Mouse (Mus musculus) stomach, embryonic 14.5 days (tissue): ENCODE data around the gene Gprasp1. TPM values are rescaled to one million over a fixed set of nuclear protein-coding genes. Genes with fewer than 3 reads are reported as not detected.
"Not testable (repeated sequence)": the region's sequence is repeated elsewhere in the genome, so short reads cannot be mapped to it uniquely, and the experiment has no call there.

Experiments used
- ATAC-seq: fragments of 200-750 bp; cut with Nextera tagmentation; 2 replicates; pipeline ENCODE4 v1.8.0; 2017; ENCODE audit warnings: low read depth, moderate TSS enrichment; ENCODE audit not compliant: insufficient number of reproducible peaks, insufficient read depth, low FRiP score
- H3K27ac ChIP-seq: fragments of 300-500 bp; sonication (generic); 2 replicates; pipeline ENCODE4 v1.5.1; 2014; ENCODE audit warnings: mild to moderate bottlenecking, low read length, moderate library complexity, mixed read lengths
- H3K27me3 ChIP-seq: fragments of 300-500 bp; sonication (generic); 2 replicates; pipeline ENCODE4 v1.6.1; 2014; ENCODE audit warnings: low read length, control low read depth, mixed read lengths; ENCODE audit not compliant: control insufficient read depth, insufficient read depth
- H3K36me3 ChIP-seq: fragments of 300-500 bp; sonication (generic); 2 replicates; pipeline ENCODE4 v1.6.1; 2014; ENCODE audit warnings: mild to moderate bottlenecking, control low read depth, low read length, moderate library complexity, mixed read lengths; ENCODE audit not compliant: control insufficient read depth, insufficient read depth
- H3K4me1 ChIP-seq: fragments of 300-500 bp; sonication (generic); 2 replicates; pipeline ENCODE4 v1.6.1; 2014; ENCODE audit warnings: low read length, control low read depth, mixed read lengths; ENCODE audit not compliant: control insufficient read depth, insufficient read depth
- H3K4me2 ChIP-seq: fragments of 300-500 bp; sonication (generic); replicated peaks from 2 replicates; pipeline ENCODE4 v1.6.1; 2014; ENCODE audit warnings: low read depth, low read length, control low read depth
- H3K4me3 ChIP-seq: fragments of 300-500 bp; sonication (generic); 2 replicates; pipeline ENCODE4 v1.5.1; 2014; ENCODE audit warnings: low read depth, low read length, control low read depth
- H3K9ac ChIP-seq: fragments of 300-500 bp; sonication (generic); replicated peaks from 2 replicates; pipeline ENCODE4 v1.6.1; 2014; ENCODE audit warnings: low read depth, mild to moderate bottlenecking, control low read depth, low read length, moderate library complexity, mixed read lengths
- H3K9me3 ChIP-seq: fragments of 300-500 bp; sonication (generic); 2 replicates; pipeline ENCODE4 v1.6.1; 2016; ENCODE audit warnings: low read depth, low read length, control low read depth; ENCODE audit not compliant: control insufficient read depth
- WGBS: fragments of 180-500 bp; shearing (Covaris S2); extraction: QIAGEN DNeasy Blood & Tissue Kit; methylation state at CpG from one replicate; pipeline ENCODE4 v1.1.7; 2014; 5-methylcytosine and 5-hydroxymethylcytosine counted together
- microRNA counts: library from miRNA; unstranded; fragments of <30 nt; microRNA quantifications from one replicate; lab custom pipeline; 2016
- microRNA-seq: library from miRNA; unstranded; fragments of <30 nt; microRNA quantifications from one replicate; pipeline ENCODE4, GENCODE M21; 2016
- polyA plus RNA-seq: library from polyadenylated mRNA; unstranded; fragments of >200 nt; fragmentation: Nextera tagmentation; extraction: Ambion mirVana; gene quantifications from 2 replicates; pipeline ENCODE4 v1.2.1, GENCODE M21; 2014

Gene Gprasp1
- polyA plus RNA-seq, 1 experiment from 2014 or later, result 47.3 TPM

- not testable (repeated sequence) for H3K9ac ChIP-seq
- 26% methylated on average over 14 of the region's 17 CpGs for WGBS
These were observed 97.2 kb downstream of the Gprasp1 start for GRCm38 (mm10) chrX:135839397-135840391.

More at GRCm38 (mm10) chrX:135839397-135840391, 97.2 kb downstream of the Gprasp1 start:
- not testable (repeated sequence) for H3K27ac ChIP-seq, H3K9me3 ChIP-seq, H3K27me3 ChIP-seq, H3K36me3 ChIP-seq, H3K4me1 ChIP-seq
- ATAC-seq, result peak; percentile 28; the same call in 1 of the 2 replicates
- Histone ChIP-seq H3K4me3 (peak overlapping the region; percentile 39), H3K4me2 (peak overlapping the region; percentile 57)

MicroRNAs encoded within 50 kb of the gene (microRNA counts, 519-probe panel; counts per million panel counts)
- not detected for microRNA mmu-miR-1970 (lab: Ali Mortazavi, UCI)

Small RNAs within 50 kb of the gene (microRNA-seq; reads per million reads assigned to microRNA genes)
- gene Mir1970, result not detected
- gene Mir7646, result not detected

Other genes starting within 250 kb of the Gprasp1 start
- gene AV320801, start 248.1 kb upstream of the Gprasp1 start, polyA plus RNA-seq, result not detected in 2 replicates
- not detected in 2 replicates for gene Nxf7, start 144.0 kb upstream of the Gprasp1 start, polyA plus RNA-seq
- gene Prame, start 115.0 kb upstream of the Gprasp1 start, polyA plus RNA-seq, result not detected in 2 replicates
- not detected in 2 replicates for gene Tcp11x2, start 48.9 kb upstream of the Gprasp1 start, polyA plus RNA-seq
- gene Tmsb15a, start 17.5 kb upstream of the Gprasp1 start, polyA plus RNA-seq, result not detected in 2 replicates
- gene Armcx5, start within 50 bp of the Gprasp1 start, polyA plus RNA-seq, result 7.7 and 9.6 TPM in 2 replicates
- 46.6 and 51.1 TPM in 2 replicates for gene Bhlhb9, start 54.9 kb downstream of the Gprasp1 start, polyA plus RNA-seq
- 26.6 and 29.1 TPM in 2 replicates for gene Gprasp2, start 96.3 kb downstream of the Gprasp1 start, polyA plus RNA-seq